Mouse (Mus musculus) MEL (cell line): Measurements from ENCODE around the gene Crat. TPM values are rescaled to one million over a fixed set of nuclear protein-coding genes. Genes with fewer than 3 reads are reported as not detected.
A peak's percentile ranks its signal among the peaks of the same experiment; 100 is the strongest.

Source experiments
- DNase-seq: peaks from one replicate; pipeline ENCODE4 v3.0.0; 2011; ENCODE audit warnings: low read depth, low spot score
- H3K27ac ChIP-seq: 2 replicates; pipeline ENCODE4 v1.5.1; 2012; ENCODE audit warnings: low read depth, mild to moderate bottlenecking, control low read depth, low read length, moderate library complexity; ENCODE audit not compliant: control insufficient read depth
- H3K27me3 ChIP-seq, 2 experiments: fragments of 150-350 bp in 1 of 2; sonication (generic) in 1 of 2; 2 replicates each; pipeline ENCODE4 v1.6.1; 2012; ENCODE audit warnings: low read length in 2 of 2, mild to moderate bottlenecking in 2 of 2, improper control_type of control experiment in 1 of 2, moderate library complexity in 1 of 2; ENCODE audit not compliant: insufficient read depth in 2 of 2, control insufficient read depth in 1 of 2
- H3K36me3 ChIP-seq, 2 experiments: 2 replicates each; pipeline ENCODE4 v1.6.1; 2012 to 2014; ENCODE audit warnings: low read length in 2 of 2, improper control_type of control experiment in 1 of 2, inconsistent platforms in 1 of 2, mild to moderate bottlenecking in 1 of 2; ENCODE audit not compliant: insufficient read depth in 2 of 2, control insufficient read depth in 1 of 2
- H3K4me1 ChIP-seq, 2 experiments: fragments of 150-350 bp in 1 of 2; sonication (generic) in 1 of 2; 2 replicates each; pipeline ENCODE4 v1.6.1; 2012; ENCODE audit warnings: low read length in 2 of 2, improper control_type of control experiment in 1 of 2, mild to moderate bottlenecking in 1 of 2; ENCODE audit not compliant: insufficient read depth in 2 of 2, control insufficient read depth in 1 of 2
- H3K4me3 ChIP-seq, 2 experiments: fragments of 150-350 bp in 1 of 2; sonication (generic) in 1 of 2; 2 replicates each; pipeline ENCODE4 v1.5.1; 2012; ENCODE audit warnings: low read depth in 2 of 2, low read length in 2 of 2, mild to moderate bottlenecking in 2 of 2, moderate library complexity in 2 of 2, control low read depth in 1 of 2, improper control_type of control experiment in 1 of 2; ENCODE audit not compliant: control insufficient read depth in 1 of 2, insufficient read depth in 1 of 2
- H3K79me2 ChIP-seq: 2 replicates; pipeline ENCODE4 v1.6.1; 2012; ENCODE audit warnings: mild to moderate bottlenecking, low read length, moderate library complexity; ENCODE audit not compliant: control insufficient read depth, poor library complexity, insufficient read depth
- H3K9ac ChIP-seq: 2 replicates; pipeline ENCODE4 v1.6.1; 2012; ENCODE audit warnings: low read depth, mild to moderate bottlenecking, control low read depth, low read length, moderate library complexity; ENCODE audit not compliant: control insufficient read depth, poor library complexity, severe bottlenecking
- H3K9me3 ChIP-seq: fragments of 150-350 bp; sonication (generic); replicated peaks from 2 replicates; pipeline ENCODE4 v1.6.1; 2012; ENCODE audit warnings: mild to moderate bottlenecking, low read length, improper control_type of control experiment, moderate library complexity; ENCODE audit not compliant: insufficient read depth
- BHLHE40 ChIP-seq: IDR thresholded peaks from 2 replicates; pipeline ENCODE4 v1.6.1; 2012; ENCODE audit warnings: low read depth, mild to moderate bottlenecking, inconsistent platforms, low read length, improper control_type of control experiment, borderline replicate concordance
- CTCF ChIP-seq, 3 experiments: IDR thresholded peaks in 2 of 3; conservative IDR thresholded peaks in 1 of 3; 2 replicates each; pipeline ENCODE4 v1.5.1; 2011 to 2012; ENCODE audit warnings: low read length in 3 of 3, low read depth in 2 of 3, mild to moderate bottlenecking in 2 of 3, improper control_type of control experiment in 1 of 3, inconsistent platforms in 1 of 3, mixed read lengths in 1 of 3, moderate library complexity in 1 of 3; ENCODE audit not compliant: control insufficient read depth in 1 of 3, insufficient read depth in 1 of 3, poor library complexity in 1 of 3, severe bottlenecking in 1 of 3
- EP300 ChIP-seq, 2 experiments: IDR thresholded peaks; 2 replicates each; pipeline ENCODE4 v1.6.1; 2011; ENCODE audit warnings: improper control_type of control experiment in 2 of 2, low read length in 2 of 2, low read depth in 1 of 2, mild to moderate bottlenecking in 1 of 2
- ETS1 ChIP-seq: IDR thresholded peaks from 2 replicates; pipeline ENCODE4 v1.6.1; 2012; ENCODE audit warnings: low read depth, mild to moderate bottlenecking, inconsistent platforms, low read length, improper control_type of control experiment, moderate library complexity
- GABPA ChIP-seq: IDR thresholded peaks from 2 replicates; pipeline ENCODE4 v1.6.1; 2012; ENCODE audit warnings: low read depth, mild to moderate bottlenecking, inconsistent platforms, low read length, improper control_type of control experiment, moderate library complexity
- HCFC1 ChIP-seq: IDR thresholded peaks from 2 replicates; pipeline ENCODE4 v1.6.1; 2012; ENCODE audit warnings: low read depth, mild to moderate bottlenecking, inconsistent platforms, low read length, improper control_type of control experiment, moderate library complexity
- MAFK ChIP-seq: IDR thresholded peaks from 2 replicates; pipeline ENCODE4 v1.6.1; 2011; ENCODE audit warnings: low read depth, mild to moderate bottlenecking, low read length, improper control_type of control experiment, borderline replicate concordance
- MAX ChIP-seq: IDR thresholded peaks from 2 replicates; pipeline ENCODE4 v1.6.1; 2011; ENCODE audit warnings: low read length, improper control_type of control experiment
- MEF2A ChIP-seq: IDR thresholded peaks from 2 replicates; pipeline ENCODE4 v1.6.1; 2014; ENCODE audit warnings: low read depth, mild to moderate bottlenecking, inconsistent platforms, low read length, improper control_type of control experiment; ENCODE audit not compliant: poor library complexity, insufficient replicate concordance, severe bottlenecking; ENCODE audit errors: extremely low read depth
- MXI1 ChIP-seq: IDR thresholded peaks from 2 replicates; pipeline ENCODE4 v1.6.1; 2011; ENCODE audit warnings: mild to moderate bottlenecking, low read depth, low read length, improper control_type of control experiment
- MYB ChIP-seq: IDR thresholded peaks from 2 replicates; pipeline ENCODE4 v1.6.1; 2011; ENCODE audit warnings: mild to moderate bottlenecking, low read depth, low read length, improper control_type of control experiment
- MYC ChIP-seq: IDR thresholded peaks from 2 replicates; pipeline ENCODE4 v1.6.1; 2011; ENCODE audit warnings: low read depth, mild to moderate bottlenecking, low read length, improper control_type of control experiment, moderate library complexity
- NELFE ChIP-seq: IDR thresholded peaks from 2 replicates; pipeline ENCODE4 v1.6.1; 2011; ENCODE audit warnings: low read depth, low read length, improper control_type of control experiment
- POLR2A ChIP-seq, 2 experiments: IDR thresholded peaks; 2 replicates each; pipeline ENCODE4 v1.6.1; 2011 to 2012; ENCODE audit warnings: low read length in 2 of 2, mild to moderate bottlenecking in 2 of 2, control low read depth in 1 of 2, improper control_type of control experiment in 1 of 2, low read depth in 1 of 2, moderate library complexity in 1 of 2; ENCODE audit not compliant: control insufficient read depth in 1 of 2, insufficient read depth in 1 of 2, poor library complexity in 1 of 2
- POLR2AphosphoS5 ChIP-seq: IDR thresholded peaks from 2 replicates; pipeline ENCODE4 v1.6.1; 2012; ENCODE audit warnings: low read depth, borderline replicate concordance, mild to moderate bottlenecking, inconsistent platforms, low read length, moderate library complexity, mixed read lengths
- RAD21 ChIP-seq: IDR thresholded peaks from 2 replicates; pipeline ENCODE4 v1.6.1; 2011; ENCODE audit warnings: mild to moderate bottlenecking, low read depth, low read length, improper control_type of control experiment
- SIN3A ChIP-seq: IDR thresholded peaks from 2 replicates; pipeline ENCODE4 v1.6.1; 2012; ENCODE audit warnings: low read length, improper control_type of control experiment, inconsistent platforms
- TBP ChIP-seq: IDR thresholded peaks from 2 replicates; pipeline ENCODE4 v1.8.0; 2011; ENCODE audit warnings: low read depth, low read length, improper control_type of control experiment
- TCF12 ChIP-seq: IDR thresholded peaks from 2 replicates; pipeline ENCODE4 v1.6.1; 2014; ENCODE audit warnings: low read depth, mild to moderate bottlenecking, inconsistent platforms, low read length, improper control_type of control experiment, moderate library complexity
- UBTF ChIP-seq: IDR thresholded peaks from 2 replicates; pipeline ENCODE4 v1.6.1; 2012; ENCODE audit warnings: low read depth, mild to moderate bottlenecking, inconsistent platforms, low read length, improper control_type of control experiment, moderate library complexity, borderline replicate concordance; ENCODE audit not compliant: insufficient read depth
- ZNF384 ChIP-seq: IDR thresholded peaks from 2 replicates; pipeline ENCODE4 v1.6.1; 2012; ENCODE audit warnings: low read depth, mild to moderate bottlenecking, inconsistent platforms, low read length, improper control_type of control experiment
- polyA plus RNA-seq, 2 experiments: library from polyadenylated mRNA; stranded (reverse) in 1 of 2; unstranded in 1 of 2; fragments of >175 nt in 1 of 2; fragments of >200 nt in 1 of 2; gene quantifications; 2 replicates each; pipeline versions ENCODE4 v1.2.1 to v1.2.4; 2012; ENCODE audit warnings: low replicate concordance in 2 of 2, low read depth in 1 of 2; ENCODE audit not compliant: insufficient read length in 2 of 2, insufficient read depth in 1 of 2, missing spikeins in 1 of 2
- total RNA-seq: library from RNA; depleted of rRNA; stranded (reverse); fragments of 300-350 nt; gene quantifications from 2 replicates; pipeline ENCODE4 v1.2.3, GENCODE M21; 2012

The Crat gene
- total and polyA plus RNA-seq, 3 experiments, result 22.0 to 93.9 TPM; not detected in 1

DNA sequence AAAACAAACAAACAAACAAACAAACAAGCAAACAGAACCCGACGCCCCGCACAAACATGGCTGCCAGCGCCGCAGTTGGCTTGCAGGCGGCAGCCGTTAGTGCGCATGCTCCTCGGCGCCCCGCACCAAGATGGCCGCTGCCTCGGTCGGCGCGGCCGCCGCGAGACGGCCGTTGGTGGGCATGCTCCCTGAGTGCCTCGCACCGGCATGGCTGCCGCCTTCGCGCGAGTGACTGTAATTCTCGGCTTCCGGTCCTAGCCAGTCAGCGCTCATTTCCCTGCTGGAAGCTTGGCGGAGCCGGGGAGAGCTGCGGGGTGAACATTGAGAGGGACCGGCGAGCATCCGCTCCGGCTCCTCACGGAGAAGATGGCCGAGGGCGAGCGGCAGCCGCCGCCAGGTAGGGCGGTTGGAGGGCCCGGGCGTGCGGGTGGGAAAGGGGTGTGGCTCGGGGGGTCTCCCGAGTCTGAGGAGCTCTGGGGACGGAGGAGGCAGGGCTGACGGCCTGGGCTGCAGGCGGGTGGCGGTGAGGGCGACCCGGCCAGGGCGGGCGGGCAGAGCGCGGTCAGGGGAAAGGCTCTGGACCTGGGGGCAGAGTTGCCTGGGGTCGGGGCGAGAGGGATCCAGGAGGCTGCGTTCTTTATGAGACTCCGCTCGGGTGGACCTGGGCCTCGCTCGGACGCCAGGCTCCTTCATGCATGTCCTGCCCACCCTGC lies 479 bp upstream of the Crat start, which contains the start of gene Ptpa (continued):
- TF ChIP-seq MYC, result 0 out of 2 replicates have a peak, but pooled peaks have one; percentile 41
- TF ChIP-seq POLR2AphosphoS5, result no peak
- TF ChIP-seq TCF12, result peak; percentile 89

DNA sequence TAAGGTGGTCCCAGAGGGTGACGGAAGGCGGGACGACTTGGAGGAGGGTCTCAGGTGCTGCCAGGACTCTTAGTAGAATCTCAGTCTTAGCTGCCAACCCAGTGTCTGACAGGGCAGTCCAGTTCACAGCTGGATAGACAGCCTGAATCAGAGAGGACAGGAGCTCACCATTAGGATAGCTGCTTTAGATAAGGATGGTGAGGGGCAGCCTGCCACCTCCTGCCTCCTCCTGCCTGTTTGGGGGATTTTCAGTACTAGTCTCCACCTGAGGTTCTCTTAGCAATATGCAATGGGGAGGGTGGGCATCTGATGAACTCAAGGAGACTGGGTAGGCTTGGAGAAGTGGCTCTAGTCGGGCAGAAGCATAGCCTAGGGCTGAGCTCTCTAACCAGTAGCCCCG lies 932 bp downstream of the Crat start:
- no peak for DNase-seq
- Histone ChIP-seq H3K9me3 (no peaks in the 10 kb centered on the region), H3K4me3 (peak overlapping the region; percentile 66 to 95), H3K27me3 (no peaks in the 10 kb centered on the region), H3K36me3 (peaks cover 0 to 18% of the 10 kb centered on the region in 2 experiments; a peak in 3 of 4 replicates), H3K79me2 (peaks cover 45% of the 10 kb centered on the region), H3K9ac (peak overlapping the region; percentile 99), H3K27ac (peak overlapping the region; percentile 20; the same call in 1 of the 2 replicates), H3K4me1 (peaks cover 12 to 26% of the 10 kb centered on the region in 2 experiments; a peak in 3 of 4 replicates)
- TF ChIP-seq TCF12, result no peak
- TF ChIP-seq EP300 (IDR thresholded peaks at IDR 0.05; ENCODE audit: low read depth in 1 of 2, low read length in 2 of 2), result no peak
- TF ChIP-seq TBP, result no peak
- TF ChIP-seq RAD21, result no peak
- TF ChIP-seq SIN3A, result no peak
- 0 out of 2 replicates have a peak, but pooled peaks have one; percentile 8 for TF ChIP-seq MYB

GRCm38 (mm10) chr2:30414101-30414500 lies 1.5 kb downstream of the Crat start:
- no peak overlapping the region for H3K4me3 ChIP-seq
- H3K27ac ChIP-seq, result no peak overlapping the region
- H3K27me3 ChIP-seq, result no peaks in the 10 kb centered on the region
- peaks cover 40% of the 10 kb centered on the region for H3K79me2 ChIP-seq
- no peak for DNase-seq
- TF ChIP-seq BHLHE40 (no peak), GABPA (no peak), POLR2A (IDR thresholded peaks at IDR 0.05; ENCODE audit: control insufficient read depth in 1 of 2, insufficient read depth in 1 of 2, low read depth in 1 of 2, low read length in 2 of 2, poor library complexity in 1 of 2) (no peak), ZNF384 (no peak), MXI1 (no peak), EP300 (IDR thresholded peaks at IDR 0.05; ENCODE audit: low read depth in 1 of 2, low read length in 2 of 2) (no peak), MEF2A (no peak), ETS1 (no peak), MAFK (no peak), MYC (no peak), TBP (no peak), MAX (no peak), UBTF (no peak), TCF12 (no peak), CTCF (IDR thresholded peaks at IDR 0.05 in 2 of 3, conservative IDR thresholded peaks at IDR 0.05 in 1 of 3; ENCODE audit: control insufficient read depth in 1 of 3, insufficient read depth in 1 of 3, low read depth in 2 of 3, low read length in 3 of 3, poor library complexity in 1 of 3, severe bottlenecking in 1 of 3) (no peak), HCFC1 (no peak), NELFE (no peak)
- H3K9ac ChIP-seq, result no peak overlapping the region; the same call in 1 of the 2 replicates
- H3K36me3 ChIP-seq, result peaks cover 0 to 16% of the 10 kb centered on the region in 2 experiments; a peak in 3 of 4 replicates
- H3K4me1 ChIP-seq, result peaks cover 12 to 26% of the 10 kb centered on the region in 2 experiments; a peak in 3 of 4 replicates
- no peaks in the 10 kb centered on the region for H3K9me3 ChIP-seq
